Mouse (Mus musculus) kidney, embryonic 16.5 days (tissue): ENCODE results near the gene Itgb3bp. TPM values are rescaled to one million over a fixed set of nuclear protein-coding genes. Genes with fewer than 3 reads are reported as not detected.

Source experiments
- polyA plus RNA-seq: library from polyadenylated mRNA; unstranded; fragments of >200 nt; fragmentation: Nextera tagmentation; extraction: Ambion mirVana; gene quantifications from 2 replicates; pipeline ENCODE4 v1.2.1, GENCODE M21; 2015

Gene Itgb3bp
- polyA plus RNA-seq, 1 experiment from 2014 or later, result 31.2 TPM

Other genes starting within 250 kb of the Itgb3bp start
- 25.6 TPM in 2 replicates for gene Alg6, start 214.1 kb downstream of the Itgb3bp start, polyA plus RNA-seq
- gene Efcab7, start 100.6 kb downstream of the Itgb3bp start, polyA plus RNA-seq, result 20.5 and 21.4 TPM in 2 replicates
- 83.2 and 89.5 TPM in 2 replicates for gene Pgm1, start 399 bp downstream of the Itgb3bp start, polyA plus RNA-seq
- gene Ror1, start 166.0 kb upstream of the Itgb3bp start, polyA plus RNA-seq, result 9.2 and 9.3 TPM in 2 replicates